Mouse (Mus musculus) midbrain, embryonic 13.5 days (tissue): Measurements from ENCODE around the gene Wasf2. TPM values are rescaled to one million over a fixed set of nuclear protein-coding genes. Genes with fewer than 3 reads are reported as not detected.
"Not testable (repeated sequence)": the region's sequence is repeated elsewhere in the genome, so short reads cannot be mapped to it uniquely, and the experiment has no call there.

Source experiments
- ATAC-seq: fragments of 200-750 bp; cut with Nextera tagmentation; 2 replicates; pipeline ENCODE4 v1.8.0; 2017; ENCODE audit warnings: mild to moderate bottlenecking, moderate TSS enrichment, moderate library complexity
- H3K27ac ChIP-seq: fragments of 300-500 bp; sonication (generic); 2 replicates; pipeline ENCODE4 v1.5.1; 2015; ENCODE audit warnings: inconsistent platforms, mild to moderate bottlenecking, moderate library complexity
- H3K27me3 ChIP-seq: fragments of 300-500 bp; sonication (generic); 2 replicates; pipeline ENCODE4 v1.6.1; 2015; ENCODE audit warnings: mild to moderate bottlenecking, inconsistent platforms
- H3K36me3 ChIP-seq: fragments of 300-500 bp; sonication (generic); 2 replicates; pipeline ENCODE4 v1.6.1; 2015; ENCODE audit warnings: mild to moderate bottlenecking, inconsistent platforms
- H3K4me1 ChIP-seq: fragments of 300-500 bp; sonication (generic); replicated peaks from 2 replicates; pipeline ENCODE4 v1.6.1; 2015; ENCODE audit warnings: inconsistent platforms
- H3K4me2 ChIP-seq: fragments of 300-500 bp; sonication (generic); replicated peaks from 2 replicates; pipeline ENCODE4 v1.6.1; 2015; ENCODE audit warnings: moderate library complexity, mild to moderate bottlenecking, inconsistent platforms
- H3K4me3 ChIP-seq: fragments of 300-500 bp; sonication (generic); replicated peaks from 2 replicates; pipeline ENCODE4 v1.5.1; 2015; ENCODE audit warnings: mild to moderate bottlenecking, inconsistent platforms
- H3K9ac ChIP-seq: fragments of 300-500 bp; sonication (generic); replicated peaks from 2 replicates; pipeline ENCODE4 v1.6.1; 2015; ENCODE audit warnings: mild to moderate bottlenecking, inconsistent platforms
- H3K9me3 ChIP-seq: fragments of 300-500 bp; sonication (generic); 2 replicates; pipeline ENCODE4 v1.6.1; 2016; ENCODE audit warnings: mild to moderate bottlenecking, inconsistent platforms
- WGBS: fragments of 180-500 bp; shearing (Covaris S2); methylation state at CpG from one replicate; pipeline ENCODE4 v1.1.7; 2015; 5-methylcytosine and 5-hydroxymethylcytosine counted together
- polyA plus RNA-seq: library from polyadenylated mRNA; unstranded; fragments of >200 nt; fragmentation: Nextera tagmentation; extraction: Ambion mirVana; gene quantifications from 2 replicates; pipeline ENCODE4 v1.2.1, GENCODE M21; 2015

Gene Wasf2
- polyA plus RNA-seq, 1 experiment from 2014 or later, result 28.8 TPM

DNA sequence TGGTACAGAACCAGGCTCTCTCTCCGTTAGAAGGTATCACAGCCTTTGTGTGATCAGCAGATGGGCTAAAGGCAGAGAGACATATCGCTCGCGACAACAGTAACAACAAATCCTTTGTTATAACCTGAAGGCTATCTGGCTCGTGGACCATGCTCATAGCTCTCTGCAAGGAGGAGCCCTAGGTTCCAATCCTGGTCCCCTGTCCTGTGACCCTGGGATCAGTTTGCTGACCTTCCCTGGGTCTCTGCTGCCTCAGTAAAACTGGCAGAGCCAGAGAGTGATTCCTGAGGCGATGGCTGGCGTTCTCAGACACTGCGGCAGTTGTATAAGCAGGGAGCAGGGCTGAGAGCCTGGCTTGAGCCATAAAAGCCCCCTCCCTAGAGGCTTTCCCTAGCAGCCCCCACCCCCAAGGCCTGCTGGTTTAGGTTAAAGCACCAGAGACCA is 40.0 kb upstream of the Wasf2 start:
- H3K4me3 ChIP-seq, result no peak overlapping the region
- H3K27ac ChIP-seq, result peak overlapping the region; percentile 68
- H3K4me1 ChIP-seq, result peaks cover 77% of the 10 kb centered on the region
- 0 out of 2 replicates have a peak, but pooled peaks cover 6% of the 10 kb centered on the region for H3K27me3 ChIP-seq
- H3K9ac ChIP-seq, result peak overlapping the region; percentile 2; the same call in 1 of the 2 replicates
- H3K4me2 ChIP-seq, result no peak overlapping the region
- no peak for ATAC-seq
- no peaks in the 10 kb centered on the region for H3K9me3 ChIP-seq
- H3K36me3 ChIP-seq, result no peaks in the 10 kb centered on the region
- WGBS, result 42% methylated on average over 8 of the region's 8 CpGs

DNA sequence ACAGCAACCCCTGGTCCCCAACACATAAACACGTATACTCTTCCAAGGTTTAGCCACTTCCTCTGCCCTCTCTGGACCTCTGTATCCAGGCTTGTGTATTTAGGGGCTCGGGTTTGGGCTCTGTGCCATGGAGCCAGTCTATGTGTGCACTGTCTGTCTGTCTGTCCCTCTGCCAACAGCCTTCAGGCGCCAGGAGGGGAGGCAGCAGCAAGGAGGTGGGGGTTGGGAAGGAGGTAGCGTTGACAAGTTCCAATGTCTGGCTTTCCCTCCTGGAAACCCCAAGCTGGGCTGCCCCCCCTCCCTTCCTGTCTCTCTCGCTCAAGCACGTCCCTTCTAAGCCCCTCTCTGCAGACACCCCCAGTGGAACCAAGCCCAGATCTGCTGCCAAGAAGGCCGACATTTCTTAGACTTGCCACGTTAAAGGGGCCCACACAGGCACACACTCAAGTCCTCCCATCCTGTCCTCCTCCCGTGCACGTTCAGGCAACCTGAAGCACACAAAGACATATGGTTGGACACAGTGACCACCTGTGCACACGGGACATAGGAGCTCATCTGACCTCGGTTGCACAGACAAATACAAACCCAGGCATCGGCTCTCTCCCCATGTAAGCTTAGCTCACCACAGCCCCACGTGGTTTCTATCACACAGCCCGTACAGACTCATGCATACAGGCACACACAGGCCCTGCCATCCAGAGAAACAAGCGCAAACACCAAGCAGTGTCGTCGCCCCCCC is 39.4 kb upstream of the Wasf2 start:
- Histone ChIP-seq H3K9me3 (no peaks in the 10 kb centered on the region), H3K27ac (peak overlapping the region; percentile 68), H3K4me3 (no peak overlapping the region), H3K9ac (peak overlapping the region; percentile 2; the same call in 1 of the 2 replicates), H3K4me2 (no peak overlapping the region), H3K36me3 (no peaks in the 10 kb centered on the region), H3K4me1 (peaks cover 76% of the 10 kb centered on the region), H3K27me3 (0 out of 2 replicates have a peak, but pooled peaks cover 6% of the 10 kb centered on the region)
- 40% methylated on average over 18 of the region's 18 CpGs for WGBS
- ATAC-seq, result peak; percentile 21; the same call in 1 of the 2 replicates

DNA sequence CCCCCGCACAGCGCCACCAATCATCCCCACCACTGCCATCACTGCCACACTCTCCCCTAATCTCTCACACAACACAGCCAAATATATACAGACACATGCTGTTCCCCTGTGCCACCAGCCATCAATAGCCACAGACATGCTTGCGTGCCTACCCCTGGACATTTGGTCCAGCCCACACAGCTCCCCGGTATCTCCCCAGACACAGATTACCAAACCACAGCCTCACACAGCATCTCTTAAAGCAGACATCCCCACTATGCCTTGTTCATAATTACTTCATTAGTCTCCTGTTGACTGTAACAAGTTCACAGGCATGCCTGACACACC is 38.9 kb upstream of the Wasf2 start:
- 0 out of 2 replicates have a peak overlapping the region, but pooled peaks have one; percentile 2 for H3K9ac ChIP-seq
- H3K4me1 ChIP-seq, result peaks cover 70% of the 10 kb centered on the region
- 75% methylated on average over 4 of the region's 4 CpGs for WGBS

DNA sequence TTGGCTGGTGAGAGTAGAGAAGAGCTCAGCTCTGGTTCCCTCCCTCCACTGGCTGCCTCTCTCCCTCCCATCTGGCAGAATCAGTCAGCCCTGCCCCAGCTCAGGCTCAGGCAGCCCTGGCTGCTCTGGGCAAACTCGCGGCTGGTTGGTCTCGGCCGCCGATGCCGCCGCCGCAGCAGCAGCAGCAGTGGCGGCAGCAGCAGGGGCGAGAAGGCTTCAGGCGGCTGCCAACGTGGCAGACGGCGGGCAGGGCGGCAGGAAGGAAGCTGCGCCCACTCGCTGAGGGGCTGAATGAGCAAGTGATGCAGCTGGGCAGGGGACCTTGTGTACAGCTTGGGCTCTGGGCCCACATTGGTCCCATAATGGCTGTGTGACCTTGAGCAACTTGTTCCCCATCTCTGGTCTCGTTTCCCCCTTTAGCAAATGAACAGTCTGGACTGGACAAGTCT is 37.8 kb upstream of the Wasf2 start:
- ATAC-seq, result peak; percentile 41; the same call in 1 of the 2 replicates
- H3K9ac ChIP-seq, result peak overlapping the region; percentile 47
- peak overlapping the region; percentile 67 for H3K27ac ChIP-seq
- H3K4me3 ChIP-seq, result no peak overlapping the region
- 0 out of 2 replicates have a peak, but pooled peaks cover 6% of the 10 kb centered on the region for H3K27me3 ChIP-seq
- H3K4me2 ChIP-seq, result peak overlapping the region; percentile 35
- no peaks in the 10 kb centered on the region for H3K36me3 ChIP-seq
- 3% methylated on average over 18 of the region's 18 CpGs for whole genome bisulfite sequencing
- no peaks in the 10 kb centered on the region for H3K9me3 ChIP-seq
- H3K4me1 ChIP-seq, result peaks cover 63% of the 10 kb centered on the region

More for the DNA sequence above, 38.9 kb upstream of the Wasf2 start:
- H3K9me3 ChIP-seq, result no peaks in the 10 kb centered on the region
- H3K4me3 ChIP-seq, result no peak overlapping the region
- no peaks in the 10 kb centered on the region for H3K36me3 ChIP-seq
- peak overlapping the region; percentile 68 for H3K27ac ChIP-seq
- 0 out of 2 replicates have a peak, but pooled peaks cover 6% of the 10 kb centered on the region for H3K27me3 ChIP-seq
- ATAC-seq, result no peak
- H3K4me2 ChIP-seq, result no peak overlapping the region

DNA sequence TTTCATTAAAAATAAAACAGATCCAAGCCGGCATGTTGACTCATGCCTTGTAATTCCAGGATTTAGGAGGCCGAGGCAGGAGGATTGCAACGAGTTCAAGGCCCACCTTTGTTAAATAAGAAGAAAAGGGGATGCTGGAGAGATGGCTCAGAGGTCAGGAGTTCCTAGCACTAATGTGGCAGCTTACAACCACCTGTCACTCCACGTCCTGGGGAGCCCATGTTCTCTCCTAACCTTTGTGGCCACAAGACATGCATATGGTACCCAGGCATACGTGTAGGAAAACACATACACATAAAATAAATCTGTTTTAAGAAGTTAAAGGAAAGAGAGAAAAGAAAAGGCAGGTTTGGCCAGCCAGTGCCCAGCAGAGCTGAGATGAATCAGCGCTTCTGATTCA is 37.2 kb upstream of the Wasf2 start:
- H3K4me1 ChIP-seq, result peaks cover 57% of the 10 kb centered on the region
- H3K4me2 ChIP-seq, result no peak overlapping the region
- H3K27me3 ChIP-seq, result 0 out of 2 replicates have a peak, but pooled peaks cover 6% of the 10 kb centered on the region
- 0 out of 2 replicates have a peak overlapping the region, but pooled peaks have one; percentile 47 for H3K9ac ChIP-seq
- peak overlapping the region; percentile 74; the same call in 1 of the 2 replicates for H3K27ac ChIP-seq
- WGBS, result 57% methylated on average over 6 of the region's 6 CpGs
- no peak for ATAC-seq
- H3K36me3 ChIP-seq, result no peaks in the 10 kb centered on the region
- H3K9me3 ChIP-seq, result no peaks in the 10 kb centered on the region
- no peak overlapping the region for H3K4me3 ChIP-seq

DNA sequence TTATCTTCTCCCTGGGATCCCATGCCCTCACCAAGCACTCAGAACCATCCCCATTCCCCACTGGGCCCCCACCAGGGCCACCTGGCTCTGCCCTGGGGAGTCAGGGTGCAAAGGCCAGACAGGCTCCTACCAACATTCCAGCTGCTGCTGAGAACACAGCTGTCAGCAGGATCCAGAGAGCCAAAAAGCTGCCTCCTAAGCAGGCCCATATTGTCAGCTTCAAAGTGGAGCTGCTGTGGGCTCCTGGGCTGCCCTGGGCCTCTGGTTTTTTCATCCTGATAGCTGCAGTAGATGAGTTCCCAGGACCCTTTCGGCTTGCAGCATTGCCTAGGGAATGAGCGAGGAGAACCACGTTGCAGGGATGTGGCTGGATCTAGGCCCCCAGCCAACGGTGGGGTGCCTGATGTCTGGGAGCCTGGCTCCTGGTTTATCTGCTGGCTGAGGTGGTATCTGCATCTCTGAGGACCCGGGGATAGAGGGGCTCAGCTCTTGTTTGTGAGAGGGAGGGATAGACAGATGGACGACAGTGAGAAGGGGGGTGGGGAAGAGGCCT is 36.7 kb upstream of the Wasf2 start:
- peak overlapping the region; percentile 37 for H3K9ac ChIP-seq
- H3K36me3 ChIP-seq, result no peaks in the 10 kb centered on the region
- H3K27ac ChIP-seq, result peak overlapping the region; percentile 74
- H3K27me3 ChIP-seq, result 0 out of 2 replicates have a peak, but pooled peaks cover 6% of the 10 kb centered on the region
- H3K4me1 ChIP-seq, result peaks cover 57% of the 10 kb centered on the region
- WGBS, result 18% methylated on average over 6 of the region's 6 CpGs
- H3K9me3 ChIP-seq, result no peaks in the 10 kb centered on the region
- H3K4me3 ChIP-seq, result no peak overlapping the region
- no peak overlapping the region for H3K4me2 ChIP-seq
- ATAC-seq, result no peak

DNA sequence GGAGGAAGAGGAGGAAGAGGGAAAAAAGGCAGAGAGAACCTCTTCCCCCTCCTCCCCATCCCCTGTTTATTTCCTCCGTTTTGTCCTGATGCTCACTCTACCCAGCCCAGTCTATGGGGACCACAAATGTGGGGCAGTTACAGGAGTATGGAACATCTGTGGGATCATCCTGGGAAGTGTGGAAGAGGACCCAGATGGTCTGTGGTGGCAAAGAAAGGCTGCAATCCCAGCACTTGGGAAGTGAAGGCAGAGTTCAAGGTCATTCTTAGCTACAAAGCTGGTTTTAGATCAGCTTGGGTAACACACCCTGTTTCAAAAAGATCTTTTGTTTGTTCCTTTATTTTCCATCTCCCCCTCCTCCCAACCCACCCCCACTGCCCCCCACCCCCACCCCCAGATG is 36.0 kb upstream of the Wasf2 start:
- ATAC-seq, result no peak
- Histone ChIP-seq H3K27ac (0 out of 2 replicates have a peak overlapping the region, but pooled peaks have one; percentile 90), H3K36me3 (no peaks in the 10 kb centered on the region), H3K27me3 (0 out of 2 replicates have a peak, but pooled peaks cover 6% of the 10 kb centered on the region), H3K4me1 (peaks cover 57% of the 10 kb centered on the region), H3K4me3 (no peak overlapping the region), H3K9ac (no peak overlapping the region), H3K9me3 (no peaks in the 10 kb centered on the region), H3K4me2 (no peak overlapping the region)
- WGBS, result 33% methylated on average over 1 of the region's 1 CpGs

DNA sequence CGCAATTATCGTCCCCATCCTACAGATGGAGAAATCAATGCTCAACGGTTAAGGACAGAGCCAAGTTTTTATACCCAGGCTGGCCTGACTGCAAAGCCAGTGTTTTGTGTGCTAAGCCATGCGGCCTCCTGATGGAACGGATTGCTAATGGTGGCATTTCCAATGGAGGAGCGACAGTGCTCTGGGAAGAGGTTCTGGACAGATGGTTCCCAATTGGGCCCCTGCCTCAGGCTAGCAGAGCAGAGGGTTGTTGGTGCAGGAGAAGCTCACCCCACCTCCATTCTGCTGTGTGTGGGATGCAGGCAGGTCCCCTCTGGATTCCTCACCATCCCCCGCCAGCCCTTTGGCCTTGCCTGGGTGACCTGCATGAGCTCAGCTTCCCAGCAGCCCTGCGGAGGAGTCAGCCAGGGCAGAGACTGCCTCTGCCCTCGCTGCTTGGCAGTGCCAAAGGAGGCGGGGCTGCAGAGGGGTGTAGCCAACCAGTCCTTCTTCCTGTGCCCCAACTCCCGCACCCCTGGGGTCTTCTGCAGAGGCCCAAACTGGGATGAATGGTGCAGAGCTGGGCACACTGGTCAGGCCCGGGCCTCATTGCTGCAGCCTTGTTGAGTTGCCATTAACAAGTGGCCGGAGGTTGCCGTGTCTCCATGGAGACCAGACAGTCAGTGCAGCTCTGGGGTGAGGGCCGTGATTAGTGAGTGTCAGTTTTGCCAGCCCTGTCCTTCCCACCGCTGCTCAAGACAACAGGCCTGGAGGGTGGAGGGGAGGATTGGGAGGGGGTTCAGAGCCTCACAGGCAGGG is 35.2 kb upstream of the Wasf2 start:
- H3K27me3 ChIP-seq, result 0 out of 2 replicates have a peak, but pooled peaks cover 6% of the 10 kb centered on the region
- peak; percentile 80 for ATAC-seq
- H3K4me2 ChIP-seq, result peak overlapping the region; percentile 44
- H3K9ac ChIP-seq, result peak overlapping the region; percentile 12
- peak overlapping the region; percentile 90 for H3K27ac ChIP-seq
- peaks cover 52% of the 10 kb centered on the region for H3K4me1 ChIP-seq
- H3K36me3 ChIP-seq, result no peaks in the 10 kb centered on the region
- 0 out of 2 replicates have a peak overlapping the region, but pooled peaks have one; percentile 3 for H3K4me3 ChIP-seq
- WGBS, result 25% methylated on average over 16 of the region's 16 CpGs
- H3K9me3 ChIP-seq, result no peaks in the 10 kb centered on the region

DNA sequence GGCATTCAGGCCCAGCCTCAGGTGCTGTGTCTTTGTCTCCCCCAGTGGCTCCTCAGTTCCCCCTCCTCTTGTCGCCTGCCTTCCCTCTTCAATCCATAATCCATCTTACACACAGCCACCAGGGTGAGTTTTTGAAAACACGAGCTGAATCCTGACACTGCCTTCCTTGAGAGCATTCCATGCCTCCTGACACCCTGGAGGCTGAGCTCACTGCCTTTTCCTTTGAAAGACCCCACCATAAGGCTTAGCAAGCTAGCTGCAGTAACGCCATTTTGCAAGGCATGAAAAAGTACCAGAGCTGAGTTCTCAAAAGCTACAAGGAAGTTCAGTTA is 34.6 kb upstream of the Wasf2 start:
- peak overlapping the region; percentile 44 for H3K4me2 ChIP-seq
- H3K27me3 ChIP-seq, H3K9ac ChIP-seq, H3K9me3 ChIP-seq, ATAC-seq, H3K36me3 ChIP-seq: not testable (repeated sequence)
- H3K27ac ChIP-seq, result peak overlapping the region; percentile 90
- 4% methylated on average over 3 of the region's 3 CpGs for WGBS
- 0 out of 2 replicates have a peak overlapping the region, but pooled peaks have one; percentile 3 for H3K4me3 ChIP-seq
- H3K4me1 ChIP-seq, result peaks cover 46% of the 10 kb centered on the region

DNA sequence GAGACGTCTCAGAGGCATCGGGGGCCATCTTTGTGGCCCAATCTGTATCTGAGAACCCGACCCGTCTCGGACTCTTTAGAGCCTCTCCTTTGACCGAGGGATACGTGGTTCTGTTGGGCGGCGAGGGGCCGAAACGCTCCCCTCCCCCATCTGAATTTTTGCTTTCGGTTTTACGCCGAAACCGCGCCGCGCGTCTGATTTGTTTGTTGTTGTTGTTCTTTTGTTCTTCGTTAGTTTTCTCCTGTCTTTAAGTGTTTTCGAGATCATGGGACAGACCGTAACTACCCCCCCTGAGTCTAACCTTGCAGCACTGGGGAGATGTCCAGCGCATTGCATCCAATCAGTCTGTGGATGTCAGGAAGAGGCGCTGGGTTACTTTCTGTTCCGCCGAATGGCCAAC is 33.6 kb upstream of the Wasf2 start:
- not testable (repeated sequence) for ATAC-seq, H3K36me3 ChIP-seq, H3K27ac ChIP-seq, H3K9me3 ChIP-seq, H3K9ac ChIP-seq, H3K27me3 ChIP-seq
- Histone ChIP-seq H3K4me3 (peak overlapping the region; percentile 35), H3K4me2 (peak overlapping the region; percentile 44), H3K4me1 (peaks cover 38% of the 10 kb centered on the region)
- under 1% methylated on average over 16 of the region's 26 CpGs for WGBS

DNA sequence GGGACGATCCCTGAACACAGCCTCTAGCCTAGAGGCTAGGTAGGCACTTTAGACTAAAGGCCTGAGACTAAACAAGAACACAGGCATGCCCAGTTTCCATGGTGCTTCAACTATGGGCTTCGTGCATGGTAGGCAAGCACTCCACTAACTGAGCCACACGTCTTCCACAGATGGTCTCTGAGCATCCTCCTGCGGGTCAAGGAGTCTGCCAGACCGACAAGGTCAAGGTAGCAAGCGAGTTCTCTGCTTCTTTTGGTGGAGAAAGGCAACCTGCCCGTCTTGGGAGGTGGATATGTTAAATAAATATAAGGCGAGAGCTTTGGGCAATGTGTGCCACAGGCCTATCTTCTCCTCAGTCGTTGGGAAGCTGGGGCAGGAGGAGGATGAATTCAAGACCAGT is 28.6 kb upstream of the Wasf2 start:
- WGBS, result 82% methylated on average over 9 of the region's 9 CpGs

More for the DNA sequence above, 28.6 kb upstream of the Wasf2 start:
- Histone ChIP-seq H3K27me3 (no peaks in the 10 kb centered on the region), H3K36me3 (no peaks in the 10 kb centered on the region), H3K27ac (no peak overlapping the region), H3K9ac (no peak overlapping the region), H3K9me3 (no peaks in the 10 kb centered on the region), H3K4me3 (no peak overlapping the region), H3K4me2 (no peak overlapping the region), H3K4me1 (peaks cover 6% of the 10 kb centered on the region; the same call in 1 of the 2 replicates)
- ATAC-seq, result no peak
